Mouse (Mus musculus) CD4-positive naive resting alpha-beta T cell, adult 57 days (primary cell): Measurements from ENCODE around the gene Diras1. TPM values are rescaled to one million over a fixed set of nuclear protein-coding genes. Genes with fewer than 3 reads are reported as not detected.

Experiments used
- total RNA-seq: library from RNA; stranded (reverse); gene quantifications from one replicate; pipeline ENCODE4 v1.2.4, GENCODE M21; 2023

Gene Diras1
- not detected for total RNA-seq

GRCm38 (mm10) chr10:81025639-81026275, at the start of gene Diras1:
Gene Diras1, minus strand, starts transcription at chr10:81025662.

GRCm38 (mm10) chr10:81069836-81070235, 44.4 kb upstream of the Diras1 start, which contains the start of gene Thop1:
Gene Thop1, plus strand, starts transcription at chr10:81070035.

GRCm38 (mm10) chr10:81059603-81060543, 34.4 kb upstream of the Diras1 start, which contains the start of gene Sgta:
Gene Sgta, minus strand, starts transcription at chr10:81060181.

GRCm38 (mm10) chr10:81036988-81037580, 11.6 kb upstream of the Diras1 start, which contains the start of gene Slc39a3:
Gene Slc39a3, minus strand, starts transcription at chr10:81037426.

GRCm38 (mm10) chr10:81014393-81015384, 10.8 kb downstream of the Diras1 start, which contains the start of gene Gng7:
Gene Gng7, minus strand, starts transcription at chr10:81014945.

Other genes starting within 250 kb of the Diras1 start
- gene Sf3a2, start 227.5 kb downstream of the Diras1 start, total RNA-seq = 63.1 TPM
- 116 TPM for gene Plekhj1, start 227.0 kb downstream of the Diras1 start, total RNA-seq
- 2.4 TPM for gene Amh, start 220.4 kb downstream of the Diras1 start, total RNA-seq
- not detected for gene Jsrp1, start 212.2 kb downstream of the Diras1 start, total RNA-seq
- 545 TPM for gene Oaz1, start 199.0 kb downstream of the Diras1 start, total RNA-seq
- not detected for gene Lingo3, start 181.6 kb downstream of the Diras1 start, total RNA-seq
- 24.7 TPM for gene Lsm7, start 170.5 kb downstream of the Diras1 start, total RNA-seq
- gene Sppl2b, start 170.4 kb downstream of the Diras1 start, total RNA-seq = 39.0 TPM
- gene Tmprss9, start 153.8 kb downstream of the Diras1 start, total RNA-seq = not detected
- gene Timm13, start 124.7 kb downstream of the Diras1 start, total RNA-seq = 72.7 TPM
- gene Lmnb2, start 107.4 kb downstream of the Diras1 start, total RNA-seq = 10.2 TPM
- gene Gadd45b, start 95.6 kb downstream of the Diras1 start, total RNA-seq = 28.6 TPM
- gene Gng7, start 10.7 kb downstream of the Diras1 start, total RNA-seq = not detected
- 17.1 TPM for gene Slc39a3, start 11.8 kb upstream of the Diras1 start, total RNA-seq
- 55.5 TPM for gene Sgta, start 34.5 kb upstream of the Diras1 start, total RNA-seq
- gene Thop1, start 44.4 kb upstream of the Diras1 start, total RNA-seq = 13.4 TPM
- not detected for gene Creb3l3, start 73.2 kb upstream of the Diras1 start, total RNA-seq
- gene Map2k2, start 80.3 kb upstream of the Diras1 start, total RNA-seq = 128 TPM
- 58.9 TPM for gene Zbtb7a, start 109.6 kb upstream of the Diras1 start, total RNA-seq
- gene Pias4, start 142.3 kb upstream of the Diras1 start, total RNA-seq = 34.9 TPM
- 2,367 TPM for gene Eef2, start 151.0 kb upstream of the Diras1 start, total RNA-seq
- 62.3 TPM for gene Dapk3, start 157.3 kb upstream of the Diras1 start, total RNA-seq
- gene 4930442H23Rik, start 158.2 kb upstream of the Diras1 start, total RNA-seq = not detected
- not detected for gene Nmrk2, start 176.4 kb upstream of the Diras1 start, total RNA-seq
- gene Atcay, start 205.2 kb upstream of the Diras1 start, total RNA-seq = 0.50 TPM
- 4.9 TPM for gene Zfr2, start 207.5 kb upstream of the Diras1 start, total RNA-seq
- 15.3 TPM for gene Matk, start 227.3 kb upstream of the Diras1 start, total RNA-seq
- gene Mrpl54, start 241.3 kb upstream of the Diras1 start, total RNA-seq = 104 TPM
- 45.7 TPM for gene Apba3, start 241.3 kb upstream of the Diras1 start, total RNA-seq